Mouse (Mus musculus): ENCODE measurements around the gene Gm45717. TPM values are rescaled to one million over a fixed set of nuclear protein-coding genes. Genes with fewer than 3 reads are reported as not detected.

Gm45717 gene
- polyA plus RNA-seq, 1 experiment from 2014 or later, result 0.42 TPM

DNA sequence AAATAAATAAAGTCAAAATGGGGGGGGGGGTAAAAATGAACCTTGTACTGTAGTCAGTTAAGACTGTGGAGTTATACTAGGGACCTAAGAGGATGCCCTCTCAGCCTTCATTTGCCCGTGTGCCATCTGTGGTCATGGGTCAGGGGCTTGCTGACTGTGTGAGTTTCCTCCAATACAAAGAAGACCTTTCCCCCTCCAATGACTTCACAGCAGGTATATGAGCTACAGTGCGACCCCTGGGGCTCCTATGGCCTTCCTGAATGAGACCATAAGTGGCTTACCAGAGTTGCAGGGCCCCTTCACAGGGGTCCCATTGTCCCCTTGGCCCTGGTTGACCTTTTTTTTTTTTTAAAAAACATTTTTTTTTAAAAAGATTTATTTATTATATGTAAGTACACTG is 5.7 kb upstream of the Gm45717 start:
- Histone ChIP-seq H3K27ac (replicated peaks) (no peak overlapping the region), H3K27me3 (ENCODE audit: low read depth, poor library complexity, severe bottlenecking) (no peaks in the 10 kb centered on the region; the same call in 1 of the 2 replicates), H3K4me1 (peaks cover 13% of the 10 kb centered on the region), H3K4me3 (no peak overlapping the region), H3K9me3 (replicated peaks) (no peaks in the 10 kb centered on the region), H3K36me3 (no peaks in the 10 kb centered on the region)
- 36% methylated on average over 2 of the region's 2 CpGs for whole genome bisulfite sequencing
- no peak for DNase-seq (ENCODE audit: low spot score)

DNA sequence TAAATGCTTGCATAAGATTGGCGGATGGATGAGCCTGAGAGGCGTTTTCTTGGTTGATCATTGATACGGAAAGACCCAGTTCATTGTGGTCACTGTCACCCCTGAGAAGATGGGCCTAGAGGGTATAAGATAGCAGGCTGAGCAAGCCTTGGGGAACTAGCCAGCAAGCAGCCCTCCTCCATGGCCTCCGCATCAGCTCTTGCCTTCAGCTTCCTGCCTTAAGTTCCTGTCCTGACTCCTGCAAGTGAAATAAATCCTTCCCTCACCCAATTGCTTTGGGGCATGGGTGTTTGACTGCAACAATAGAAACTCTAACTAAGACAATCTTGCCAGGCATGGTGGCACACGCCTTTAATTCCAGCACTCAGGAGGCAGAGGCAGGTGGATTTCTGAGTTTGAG is 4.3 kb upstream of the Gm45717 start:
- H3K9me3 ChIP-seq (replicated peaks), result no peaks in the 10 kb centered on the region
- no peaks in the 10 kb centered on the region; the same call in 1 of the 2 replicates for H3K27me3 ChIP-seq (ENCODE audit: low read depth, poor library complexity, severe bottlenecking)
- DNase-seq (ENCODE audit: low spot score), result no peak
- no peak overlapping the region for H3K27ac ChIP-seq (replicated peaks)
- 62% methylated on average over 5 of the region's 5 CpGs for whole genome bisulfite sequencing
- no peaks in the 10 kb centered on the region for H3K36me3 ChIP-seq
- H3K4me1 ChIP-seq, result peaks cover 27% of the 10 kb centered on the region
- H3K4me3 ChIP-seq, result no peak overlapping the region

DNA sequence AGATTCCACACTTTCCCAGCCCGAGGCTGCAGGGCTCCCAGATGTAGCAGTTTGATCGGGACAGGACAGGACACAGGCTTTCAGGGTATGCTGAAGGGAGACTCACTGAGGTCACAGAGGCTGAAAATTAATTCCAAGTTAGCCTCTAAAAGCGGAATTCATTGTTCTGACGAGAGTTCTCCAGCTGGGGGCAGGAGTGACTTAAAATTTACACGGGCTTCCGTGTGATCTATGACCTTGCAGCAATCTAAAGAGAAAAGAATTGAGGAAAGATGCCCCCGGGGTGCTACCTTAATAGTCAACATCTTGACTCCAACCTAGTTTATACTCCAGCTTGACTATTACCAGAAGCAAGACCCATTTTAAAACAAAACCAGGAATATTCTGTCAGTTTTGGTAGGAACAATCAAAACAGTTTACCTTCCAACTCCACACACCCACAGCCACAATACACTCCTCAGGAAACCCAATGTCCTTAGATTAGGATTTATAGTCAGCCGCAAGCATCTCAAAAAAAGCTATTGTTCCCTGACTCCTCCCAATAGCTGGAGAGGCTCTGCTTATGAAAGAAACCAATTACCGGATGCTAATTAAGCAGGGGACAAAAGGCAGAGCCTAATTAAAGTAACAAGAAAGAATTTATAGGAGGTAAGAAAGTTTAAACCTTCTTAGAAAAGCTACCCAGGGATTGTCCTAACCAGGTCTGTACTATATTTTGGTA is 3.6 kb upstream of the Gm45717 start:
- 5% methylated on average over 9 of the region's 9 CpGs for WGBS
- H3K27ac ChIP-seq (replicated peaks), result no peak overlapping the region
- no peak for DNase-seq (ENCODE audit: low spot score)
- H3K36me3 ChIP-seq, result no peaks in the 10 kb centered on the region
- peaks cover 34% of the 10 kb centered on the region for H3K4me1 ChIP-seq
- H3K4me3 ChIP-seq, result no peak overlapping the region
- H3K27me3 ChIP-seq (ENCODE audit: low read depth, poor library complexity, severe bottlenecking), result no peaks in the 10 kb centered on the region; the same call in 1 of the 2 replicates
- H3K9me3 ChIP-seq (replicated peaks), result no peaks in the 10 kb centered on the region

DNA sequence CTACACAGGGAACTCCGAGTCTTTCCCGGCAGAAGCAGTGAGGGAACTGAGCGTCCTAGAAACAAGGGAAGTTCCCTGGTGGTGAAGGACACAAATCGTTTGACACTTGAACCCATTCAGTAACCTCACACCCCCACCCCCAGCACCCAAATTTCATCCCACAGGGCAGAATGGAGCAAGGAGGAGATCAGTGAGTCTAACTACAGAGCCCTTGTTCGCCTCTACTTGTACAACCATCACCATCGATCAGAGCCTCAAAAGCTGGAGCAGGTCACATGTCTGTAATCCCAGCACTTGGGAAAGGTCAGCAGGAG is 776 bp upstream of the Gm45717 start:
- H3K27ac ChIP-seq (replicated peaks), result peak overlapping the region; percentile 80; the same call in 1 of the 2 replicates

DNA sequence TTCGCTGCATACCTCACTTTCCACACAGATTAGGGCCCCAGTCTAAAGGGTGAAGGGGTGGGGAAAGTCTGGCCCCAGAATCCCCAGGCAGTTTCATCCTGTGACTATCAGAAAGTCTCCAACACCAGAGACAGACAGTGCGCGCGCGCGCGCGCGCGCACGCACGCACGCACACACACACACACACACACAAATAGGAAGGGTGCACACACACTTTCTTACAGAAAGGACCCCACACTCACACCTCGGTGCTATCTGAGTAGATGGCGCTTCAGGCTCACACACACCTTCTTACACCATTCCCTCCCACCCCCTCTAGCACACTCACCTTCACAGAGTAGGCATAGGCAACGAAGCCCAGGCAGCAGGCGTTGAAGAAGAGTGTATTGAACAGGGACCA is 395 bp downstream of the Gm45717 start:
- Histone ChIP-seq H3K4me3 (peak overlapping the region; percentile 57), H3K36me3 (no peaks in the 10 kb centered on the region; the same call in 1 of the 2 replicates), H3K9me3 (replicated peaks) (no peaks in the 10 kb centered on the region), H3K4me1 (peaks cover 56% of the 10 kb centered on the region), H3K27me3 (ENCODE audit: low read depth, poor library complexity, severe bottlenecking) (no peaks in the 10 kb centered on the region; the same call in 1 of the 2 replicates), H3K27ac (replicated peaks) (peak overlapping the region; percentile 80)
- 10% methylated on average over 17 of the region's 17 CpGs for WGBS
- DNase-seq (ENCODE audit: low spot score), result no peak

More for the DNA sequence above, 776 bp upstream of the Gm45717 start:
- 63% methylated on average over 6 of the region's 6 CpGs for WGBS
- peaks cover 44% of the 10 kb centered on the region for H3K4me1 ChIP-seq
- DNase-seq (ENCODE audit: low spot score), result no peak
- no peaks in the 10 kb centered on the region; the same call in 1 of the 2 replicates for H3K27me3 ChIP-seq (ENCODE audit: low read depth, poor library complexity, severe bottlenecking)
- H3K9me3 ChIP-seq (replicated peaks), result no peaks in the 10 kb centered on the region
- no peaks in the 10 kb centered on the region; the same call in 1 of the 2 replicates for H3K36me3 ChIP-seq
- H3K4me3 ChIP-seq, result no peak overlapping the region; the same call in 1 of the 2 replicates

DNA sequence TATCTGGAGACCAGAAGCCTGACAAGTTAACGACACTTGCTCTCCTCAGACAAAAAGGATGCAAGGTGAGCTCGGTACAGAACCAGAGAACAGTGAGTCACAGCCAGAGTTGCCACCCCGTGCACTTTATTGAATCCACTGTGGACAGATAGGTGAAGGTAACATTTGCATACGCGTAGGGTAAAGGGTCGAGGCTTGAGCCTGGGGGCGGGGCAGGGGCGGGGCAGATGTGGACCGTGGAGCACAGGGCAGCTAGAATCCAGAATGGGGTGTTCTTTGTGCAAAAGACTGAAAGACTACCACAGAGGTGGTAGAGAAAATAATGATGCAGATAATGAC is 1.0 kb downstream of the Gm45717 start:
- H3K4me1 ChIP-seq, result peaks cover 57% of the 10 kb centered on the region
- no peaks in the 10 kb centered on the region for H3K9me3 ChIP-seq (replicated peaks)
- no peak for DNase-seq (ENCODE audit: low spot score)
- H3K27ac ChIP-seq (replicated peaks), result no peak overlapping the region; the same call in 1 of the 2 replicates
- no peaks in the 10 kb centered on the region; the same call in 1 of the 2 replicates for H3K36me3 ChIP-seq
- H3K27me3 ChIP-seq (ENCODE audit: low read depth, poor library complexity, severe bottlenecking), result no peaks in the 10 kb centered on the region; the same call in 1 of the 2 replicates
- WGBS, result 12% methylated on average over 9 of the region's 9 CpGs
- peak overlapping the region; percentile 57 for H3K4me3 ChIP-seq

DNA sequence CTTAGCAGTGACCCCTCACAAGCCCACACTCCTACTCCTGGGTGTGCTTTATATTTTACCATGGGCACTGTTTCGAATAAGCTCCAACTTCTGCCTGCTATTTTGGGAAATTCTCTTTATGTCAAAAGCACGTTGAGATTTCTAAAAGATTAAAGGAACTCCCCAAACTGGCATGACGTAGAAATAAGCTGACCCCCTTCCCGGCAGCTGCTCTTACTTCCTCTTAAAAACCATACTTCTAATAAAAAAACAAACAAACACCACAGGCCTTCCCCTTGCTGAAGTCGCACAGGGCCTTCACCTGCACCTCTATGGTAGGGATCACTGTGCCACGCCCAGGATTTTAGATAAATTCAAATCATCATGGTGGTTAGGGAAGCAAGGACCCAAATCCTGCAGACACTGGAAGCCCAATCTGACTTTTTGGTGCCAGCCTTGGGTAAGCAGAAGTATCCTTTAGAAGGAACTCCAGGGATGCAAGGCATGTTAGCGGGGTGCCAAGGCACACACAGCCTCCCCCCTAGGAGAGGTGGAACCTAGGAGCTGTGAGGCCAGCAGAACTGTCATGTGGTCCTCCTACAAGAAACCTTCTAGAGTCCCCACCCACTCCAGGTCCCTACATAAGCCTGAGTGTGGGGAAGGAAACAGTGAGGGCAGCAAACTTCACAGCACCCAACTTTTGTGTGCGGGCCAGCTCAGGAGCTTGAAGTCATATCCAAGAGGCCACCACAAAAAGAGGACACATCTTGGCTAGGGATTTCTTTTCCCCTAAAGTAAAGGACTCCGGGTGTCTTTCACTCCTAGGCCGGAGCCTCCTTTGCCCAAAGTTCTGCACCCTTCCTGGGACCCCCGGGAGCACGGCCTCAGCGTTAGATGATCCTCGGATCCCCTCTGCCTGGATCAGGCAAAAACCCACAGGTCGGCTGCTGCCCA is 1.7 kb downstream of the Gm45717 start:
- peaks cover 5% of the 10 kb centered on the region; the same call in 1 of the 2 replicates for H3K36me3 ChIP-seq
- no peaks in the 10 kb centered on the region; the same call in 1 of the 2 replicates for H3K27me3 ChIP-seq (ENCODE audit: low read depth, poor library complexity, severe bottlenecking)
- H3K4me1 ChIP-seq, result peaks cover 51% of the 10 kb centered on the region
- no peaks in the 10 kb centered on the region for H3K9me3 ChIP-seq (replicated peaks)
- H3K4me3 ChIP-seq, result peak overlapping the region; percentile 57
- 0 out of 2 replicates have a peak overlapping the region, but pooled peaks have one; percentile 1 for H3K27ac ChIP-seq (replicated peaks)
- no peak for DNase-seq (ENCODE audit: low spot score)
- WGBS, result 66% methylated on average over 15 of the region's 15 CpGs

DNA sequence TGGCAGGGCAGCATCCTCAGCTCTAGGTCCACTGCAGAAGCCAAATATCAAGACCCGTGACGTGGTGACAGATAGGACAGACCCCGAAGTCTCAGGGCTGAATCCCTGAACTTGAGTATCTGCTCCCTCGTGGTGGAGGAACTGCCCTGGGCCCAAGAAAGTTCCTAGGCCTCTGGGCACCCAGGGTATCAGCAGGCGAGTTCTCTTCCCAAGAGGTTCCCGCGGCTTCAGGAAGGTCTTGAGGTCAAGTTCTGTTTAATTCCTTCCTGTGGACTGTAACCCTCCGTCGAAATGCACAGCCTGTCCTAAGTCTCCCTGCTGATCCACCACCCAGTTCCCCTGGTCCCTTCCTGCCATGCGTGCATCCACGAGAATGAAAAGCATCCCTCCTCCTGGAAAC is 2.6 kb downstream of the Gm45717 start:
- Histone ChIP-seq H3K36me3 (peaks cover 13% of the 10 kb centered on the region), H3K27me3 (ENCODE audit: low read depth, poor library complexity, severe bottlenecking) (no peaks in the 10 kb centered on the region; the same call in 1 of the 2 replicates), H3K27ac (replicated peaks) (no peak overlapping the region), H3K9me3 (replicated peaks) (no peaks in the 10 kb centered on the region), H3K4me1 (peaks cover 49% of the 10 kb centered on the region), H3K4me3 (no peak overlapping the region)
- 88% methylated on average over 11 of the region's 11 CpGs for WGBS
- DNase-seq (ENCODE audit: low spot score), result no peak

DNA sequence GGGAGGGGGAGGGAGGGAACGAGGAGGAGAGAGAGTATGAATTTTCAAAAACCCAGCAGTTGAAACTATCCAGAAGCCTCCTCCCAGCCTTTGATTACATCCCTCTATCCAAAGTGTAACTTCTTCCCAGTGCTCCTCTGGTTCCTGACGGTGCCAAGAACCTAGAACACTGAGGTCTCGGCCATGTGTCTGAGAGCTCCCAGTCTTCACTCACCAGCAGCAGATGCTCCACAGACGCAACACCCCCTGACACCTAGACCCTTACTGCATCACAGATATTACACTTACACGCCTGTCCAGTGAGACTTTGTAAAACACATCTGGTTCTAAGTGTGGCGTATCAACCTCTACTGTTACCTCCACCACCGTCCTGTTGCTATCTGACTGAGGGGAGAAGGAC is 3.3 kb downstream of the Gm45717 start:
- DNase-seq (ENCODE audit: low spot score), result no peak
- Histone ChIP-seq H3K4me3 (no peak overlapping the region), H3K27me3 (ENCODE audit: low read depth, poor library complexity, severe bottlenecking) (no peaks in the 10 kb centered on the region; the same call in 1 of the 2 replicates), H3K27ac (replicated peaks) (no peak overlapping the region), H3K36me3 (peaks cover 20% of the 10 kb centered on the region), H3K9me3 (replicated peaks) (no peaks in the 10 kb centered on the region), H3K4me1 (peaks cover 49% of the 10 kb centered on the region)
- WGBS, result 90% methylated on average over 7 of the region's 7 CpGs

DNA sequence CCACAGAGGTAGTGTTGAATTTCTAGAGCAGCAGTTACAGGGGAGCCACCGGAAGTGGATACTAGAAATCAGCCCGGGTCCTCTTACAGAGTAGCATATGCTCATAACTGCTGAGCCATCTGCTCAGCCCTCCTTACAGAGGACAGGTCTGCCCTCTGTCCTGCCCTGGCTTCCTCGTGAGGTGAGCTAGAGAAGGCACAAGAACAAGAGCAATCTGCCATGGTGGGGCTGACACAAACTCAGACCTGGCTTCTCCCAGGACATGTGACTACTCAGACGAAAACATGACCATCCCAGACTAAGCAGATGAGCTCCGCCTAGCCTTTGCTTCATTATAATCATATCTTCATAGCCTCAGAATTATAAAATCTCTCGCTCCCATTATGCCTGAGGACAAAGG is 4.0 kb downstream of the Gm45717 start:
- Histone ChIP-seq H3K4me3 (no peak overlapping the region), H3K27ac (replicated peaks) (no peak overlapping the region), H3K36me3 (peaks cover 26% of the 10 kb centered on the region), H3K4me1 (peaks cover 49% of the 10 kb centered on the region), H3K27me3 (ENCODE audit: low read depth, poor library complexity, severe bottlenecking) (no peaks in the 10 kb centered on the region), H3K9me3 (replicated peaks) (no peaks in the 10 kb centered on the region)
- WGBS, result 73% methylated on average over 6 of the region's 6 CpGs
- DNase-seq (ENCODE audit: low spot score), result no peak

DNA sequence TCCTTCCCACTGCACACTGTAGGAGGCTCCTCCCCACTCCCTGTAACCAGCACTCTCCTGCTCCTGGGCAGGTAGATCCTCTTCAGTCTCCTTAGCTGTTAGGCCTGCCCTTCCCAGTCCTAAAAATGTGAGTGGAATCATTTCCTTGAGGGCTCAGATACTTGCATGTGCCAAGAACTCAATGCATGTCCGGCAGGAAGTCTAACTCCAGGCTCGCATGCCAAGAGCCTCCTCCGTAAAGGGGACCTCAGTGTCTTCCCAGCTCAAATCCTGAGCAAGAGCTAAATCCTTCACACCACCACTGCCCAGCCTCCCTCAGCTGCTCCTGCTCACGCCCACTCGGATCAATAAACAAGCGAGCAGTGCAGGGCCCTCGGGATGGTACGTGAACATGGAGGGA is 4.7 kb downstream of the Gm45717 start:
- no peaks in the 10 kb centered on the region for H3K9me3 ChIP-seq (replicated peaks)
- peaks cover 44% of the 10 kb centered on the region for H3K4me1 ChIP-seq
- no peaks in the 10 kb centered on the region for H3K27me3 ChIP-seq (ENCODE audit: low read depth, poor library complexity, severe bottlenecking)
- 57% methylated on average over 8 of the region's 8 CpGs for WGBS
- H3K27ac ChIP-seq (replicated peaks), result 0 out of 2 replicates have a peak overlapping the region, but pooled peaks have one; percentile 38
- no peak overlapping the region for H3K4me3 ChIP-seq
- DNase-seq (ENCODE audit: low spot score), result no peak
- peaks cover 33% of the 10 kb centered on the region for H3K36me3 ChIP-seq

DNA sequence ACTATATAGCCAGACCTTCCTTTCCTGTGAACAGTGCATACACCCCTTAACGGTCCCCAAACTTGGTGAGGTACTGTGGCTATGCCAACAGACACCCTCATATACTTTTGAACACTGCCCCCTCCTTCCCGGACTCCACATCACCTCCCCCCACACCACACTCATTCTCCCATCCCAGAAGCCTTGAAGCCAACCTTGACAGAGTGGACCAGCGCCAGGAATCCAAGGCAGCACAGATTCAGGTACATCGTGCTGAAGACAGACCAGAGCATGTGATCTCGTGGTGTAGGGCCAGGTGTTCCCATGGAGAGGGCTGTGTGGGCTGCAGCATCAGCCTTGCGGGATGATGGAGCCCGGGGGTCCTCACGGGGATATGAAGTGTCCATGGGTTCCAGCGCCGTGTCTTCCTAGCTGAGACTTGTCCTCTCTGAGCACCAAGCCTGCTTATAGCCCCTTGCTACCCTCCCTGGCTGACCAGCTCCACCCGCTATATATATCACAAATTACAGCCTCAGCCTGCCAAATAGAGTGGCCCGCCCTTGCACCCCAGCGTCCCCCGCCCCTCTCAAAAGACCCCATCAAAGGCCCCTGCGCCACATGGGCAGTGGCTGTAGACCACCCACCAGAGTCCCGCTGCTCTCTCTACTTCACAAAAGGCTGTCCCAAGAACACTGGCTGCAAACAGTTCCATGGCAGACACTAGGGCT is 5.8 kb downstream of the Gm45717 start, which contains the start of gene Ifitm5:
Ifitm5 (minus strand) TSS at position 468 of the 707 bp plus-strand sequence.
- Histone ChIP-seq H3K36me3 (peaks cover 42% of the 10 kb centered on the region), H3K4me1 (peaks cover 33% of the 10 kb centered on the region), H3K4me3 (no peak within 1 kb of the TSS), H3K27ac (replicated peaks) (peak within 1 kb of the TSS; percentile 57), H3K9me3 (replicated peaks) (no peaks in the 10 kb centered on the region), H3K27me3 (ENCODE audit: low read depth, poor library complexity, severe bottlenecking) (no peaks in the 10 kb centered on the region)
- no peak for DNase-seq (ENCODE audit: low spot score)
- WGBS, result 86% methylated on average over 16 of the region's 16 CpGs

All from midbrain, embryonic 10.5 days (tissue).